Mouse (Mus musculus): ENCODE results near the gene Nfe2. TPM values are rescaled to one million over a fixed set of nuclear protein-coding genes. Genes with fewer than 3 reads are reported as not detected.

The Nfe2 gene
- polyA plus RNA-seq (2017; shearing (Covaris generic)): 1 to 10 TPM; 1.2 to 1.9 TPM

DNA sequence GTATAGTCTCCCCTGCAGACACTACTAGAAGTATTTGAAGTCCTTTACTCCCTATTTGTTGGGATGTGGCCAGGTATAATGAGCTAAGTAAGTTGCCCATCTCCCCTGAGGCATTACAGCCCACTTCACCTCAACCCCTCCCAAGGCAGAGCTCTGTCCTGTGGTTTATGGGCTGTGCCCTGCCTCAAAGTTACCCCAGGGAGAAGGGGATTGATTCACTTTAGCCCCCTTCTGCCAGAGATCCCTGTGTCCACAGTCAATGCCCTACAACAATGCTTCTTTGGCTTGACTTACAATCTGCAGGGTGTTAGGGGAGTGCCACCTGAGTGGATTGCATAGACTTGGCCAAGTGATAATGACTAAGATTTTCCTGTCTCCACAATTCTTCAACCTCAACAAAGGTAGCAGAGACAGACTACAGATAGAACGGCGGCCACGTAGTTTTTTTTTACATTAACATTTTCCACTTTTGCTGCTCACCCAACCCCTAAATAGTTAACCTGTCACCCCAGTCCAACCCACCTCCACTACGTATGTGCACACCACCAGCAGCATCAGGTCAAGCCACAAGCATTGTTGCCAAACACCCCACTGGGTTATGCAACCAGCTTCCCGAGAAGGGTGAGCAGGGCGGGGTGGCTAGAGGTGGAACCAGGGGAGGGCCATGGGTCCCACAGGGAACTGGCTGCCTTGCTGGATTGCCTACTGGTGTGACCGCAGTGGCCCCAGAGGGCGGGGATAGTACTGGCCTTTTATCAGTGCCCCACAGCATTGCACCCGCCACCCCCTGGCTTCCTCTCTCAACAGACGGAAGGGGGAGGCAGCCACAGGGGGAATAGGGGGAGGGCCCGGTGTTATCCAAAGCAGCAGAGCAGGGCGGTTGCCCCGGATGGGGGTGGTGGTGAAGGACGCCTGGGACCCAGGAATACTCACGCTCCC is at the start of gene Nfe2:
Gene Nfe2, minus strand, starts transcription at position 614 of the 939 bp plus-strand sequence.

DNA sequence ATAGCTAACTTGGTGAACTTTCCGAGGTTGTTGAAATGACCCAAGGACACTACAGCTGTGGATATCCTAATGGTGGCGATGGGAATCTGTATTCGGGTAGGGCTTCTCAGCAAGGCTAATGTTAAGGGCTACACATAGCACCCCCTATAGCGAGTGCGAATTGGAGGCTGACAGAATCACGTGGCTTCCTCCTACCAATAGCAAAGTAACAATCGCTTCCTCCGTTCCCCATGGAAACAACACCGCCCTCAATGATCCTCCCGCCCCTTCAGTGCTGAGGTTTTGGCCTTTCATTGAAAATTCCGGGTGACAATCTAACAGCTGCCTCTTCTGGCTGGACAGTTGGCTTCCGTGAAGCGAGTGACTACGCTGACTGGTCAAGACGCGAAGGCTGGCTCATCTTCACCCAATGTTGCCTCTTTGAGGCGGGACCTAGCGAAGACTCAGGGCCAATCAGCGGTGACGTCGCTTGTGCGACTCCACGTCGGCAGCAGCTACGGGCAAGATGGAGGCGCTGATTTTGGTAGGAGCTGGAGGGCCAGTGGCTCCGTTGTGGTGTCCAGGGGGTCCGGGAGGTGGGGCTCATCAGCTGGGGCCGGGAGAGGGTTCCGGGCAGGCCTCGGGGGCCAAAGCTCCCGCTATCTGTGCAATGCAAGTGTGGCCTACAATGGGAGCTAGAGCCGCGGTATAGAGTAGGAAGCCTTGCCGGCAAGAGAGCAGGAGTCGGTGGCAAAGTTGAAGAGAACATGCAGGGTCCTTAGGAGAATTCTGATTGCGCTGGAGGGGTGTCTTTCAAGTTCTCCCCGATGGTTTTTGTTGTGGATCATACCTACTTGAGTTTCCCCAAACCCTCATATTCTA is 14.4 kb upstream of the Nfe2 start, which contains the start of gene Copz1:
Gene Copz1, plus strand, starts transcription at position 296 of the 861 bp plus-strand sequence.

DNA sequence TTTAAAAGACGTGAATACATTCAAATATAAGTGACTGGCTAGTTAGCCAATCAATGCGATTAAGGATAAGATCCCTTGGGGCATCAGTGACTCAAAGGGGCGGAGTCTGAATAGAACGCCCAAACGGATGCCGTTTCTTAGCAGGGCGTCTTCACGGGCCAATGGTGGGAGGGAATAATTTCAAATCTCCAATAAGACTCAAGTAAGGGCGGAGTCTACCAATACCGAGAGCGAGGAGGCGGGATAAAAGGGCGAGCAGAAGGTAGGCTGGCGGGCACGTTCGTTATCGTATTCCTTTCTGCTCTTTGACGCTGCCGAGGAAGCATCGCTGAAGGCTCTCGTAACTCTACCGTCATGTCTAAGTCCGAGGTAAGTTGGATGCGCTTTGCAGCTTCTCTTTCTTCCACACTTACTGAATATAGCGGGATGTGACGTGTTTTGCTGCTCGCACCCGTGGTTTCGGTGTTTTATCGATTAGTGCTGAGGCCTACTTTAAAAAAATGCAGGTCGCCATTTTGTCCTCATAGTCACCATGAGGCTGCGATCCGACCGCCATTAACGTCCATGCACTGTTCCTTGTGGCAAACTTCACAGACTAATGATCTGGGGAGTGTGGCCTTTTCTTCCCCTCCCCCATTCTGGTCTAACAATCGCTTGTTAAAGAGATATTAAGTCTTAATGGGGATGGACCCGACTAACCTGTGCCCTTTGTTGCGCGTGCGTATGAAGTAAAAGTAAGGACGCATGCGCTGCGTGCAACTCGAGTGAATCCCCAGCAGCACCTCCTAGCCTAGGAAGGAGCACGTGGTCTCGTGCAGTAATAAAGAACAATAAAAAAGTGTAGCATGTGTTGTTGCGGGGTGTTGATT is 17.8 kb downstream of the Nfe2 start, which contains the start of gene Hnrnpa1:
Gene Hnrnpa1, plus strand, starts transcription at position 273 of the 869 bp plus-strand sequence.

DNA sequence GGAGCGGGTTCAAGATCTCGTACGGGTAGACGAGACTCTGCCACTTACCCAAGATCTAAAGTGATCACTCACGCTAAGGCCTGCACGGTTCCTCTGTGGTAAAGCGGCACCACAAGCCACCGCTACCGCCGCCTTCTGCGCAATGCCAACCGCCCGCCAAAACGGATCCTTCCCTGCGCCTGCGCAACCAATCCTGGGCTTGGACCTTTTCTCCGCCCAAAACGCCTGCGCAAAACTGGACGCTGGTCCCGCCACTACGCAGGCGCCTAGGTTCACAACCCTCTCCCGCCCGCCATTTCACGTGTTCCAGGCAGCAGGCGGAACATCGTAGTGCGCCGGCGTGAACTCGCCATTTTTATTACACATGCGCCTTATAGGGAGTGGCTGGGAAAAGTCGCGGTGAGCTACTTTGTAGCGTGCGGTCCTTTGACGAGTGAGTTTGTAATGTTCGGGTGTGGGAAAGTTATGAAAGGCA is 18.5 kb downstream of the Nfe2 start, which contains the start of gene Cbx5:
Gene Cbx5, minus strand, starts transcription at position 132 of the 475 bp plus-strand sequence.

Other genes with a start within 250 kb of the Nfe2 start
- not detected for gene Hoxc4, start 239.5 kb downstream of the Nfe2 start, polyA plus RNA-seq (2017; shearing (Covaris generic))
- gene Smug1, start 91.3 kb downstream of the Nfe2 start, polyA plus RNA-seq (2017; shearing (Covaris generic)): 10 to 100 TPM in 1 of 2 experiments, 1 to 10 TPM in 1; 8.5 to 10.6 TPM
- gene Cbx5, start 18.6 kb downstream of the Nfe2 start, polyA plus RNA-seq (2017; shearing (Covaris generic)): 10 to 100 TPM; 14.4 to 14.5 TPM
- 100 to 1,000 TPM; 122 to 140 TPM for gene Hnrnpa1, start 18.0 kb downstream of the Nfe2 start, polyA plus RNA-seq (2017; shearing (Covaris generic))
- 100 to 1,000 TPM; 150 to 183 TPM for gene Copz1, start 14.3 kb upstream of the Nfe2 start, polyA plus RNA-seq (2017; shearing (Covaris generic))
- not detected for gene Gpr84, start 52.2 kb upstream of the Nfe2 start, polyA plus RNA-seq (2017; shearing (Covaris generic))
- under 1 TPM in 1 of 2 experiments, not detected in 1; 0.45 TPM for gene Zfp385a, start 81.7 kb upstream of the Nfe2 start, polyA plus RNA-seq (2017; shearing (Covaris generic))
- 1 to 10 TPM; 4.4 to 6.0 TPM for gene Itga5, start 108.4 kb upstream of the Nfe2 start, polyA plus RNA-seq (2017; shearing (Covaris generic))
- gene Gtsf1, start 172.1 kb upstream of the Nfe2 start, polyA plus RNA-seq (2017; shearing (Covaris generic)): not detected
- gene Gtsf2, start 190.1 kb upstream of the Nfe2 start, polyA plus RNA-seq (2017; shearing (Covaris generic)): not detected
- 100 to 1,000 TPM; 130 to 134 TPM for gene Nckap1l, start 195.4 kb upstream of the Nfe2 start, polyA plus RNA-seq (2017; shearing (Covaris generic))
- 1 to 10 TPM; 6.6 to 7.0 TPM for gene Pde1b, start 244.6 kb upstream of the Nfe2 start, polyA plus RNA-seq (2017; shearing (Covaris generic))

All from inflammation-experienced regulatory T-cells (primary cell).